Mouse (Mus musculus) lung, postnatal 0 days (tissue): ENCODE results near the gene Ppih. TPM values are rescaled to one million over a fixed set of nuclear protein-coding genes. Genes with fewer than 3 reads are reported as not detected.

ENCODE experiments used
- ATAC-seq: fragments of 200-750 bp; cut with Nextera tagmentation; 2 replicates; pipeline ENCODE4 v1.8.0; 2017; ENCODE audit warnings: moderate library complexity
- DNase-seq: peaks from one replicate; pipeline ENCODE4 v3.0.0-alpha.2; 2016; ENCODE audit warnings: low spot score
- H3K27ac ChIP-seq: fragments of 300-500 bp; sonication (generic); 2 replicates; pipeline ENCODE4 v1.5.1; 2014; ENCODE audit warnings: antibody characterized with exemption, mild to moderate bottlenecking, low read length, mixed read lengths
- H3K27me3 ChIP-seq: fragments of 300-500 bp; sonication (generic); replicated peaks from 2 replicates; pipeline ENCODE4 v1.6.1; 2014; ENCODE audit warnings: low read length, mixed read lengths; ENCODE audit not compliant: insufficient read depth
- H3K36me3 ChIP-seq: fragments of 300-500 bp; sonication (generic); 2 replicates; pipeline ENCODE4 v1.6.1; 2014; ENCODE audit warnings: low read length, mixed read lengths; ENCODE audit not compliant: insufficient read depth
- H3K4me1 ChIP-seq: fragments of 300-500 bp; sonication (generic); 2 replicates; pipeline ENCODE4 v1.6.1; 2014; ENCODE audit warnings: antibody characterized with exemption, low read depth, low read length, mixed read lengths; ENCODE audit not compliant: insufficient read depth
- H3K4me2 ChIP-seq: fragments of 300-500 bp; sonication (generic); replicated peaks from 2 replicates; pipeline ENCODE4 v1.6.1; 2014; ENCODE audit warnings: low read depth, mild to moderate bottlenecking, low read length, moderate library complexity, mixed read lengths
- H3K4me3 ChIP-seq: fragments of 300-500 bp; sonication (generic); 2 replicates; pipeline ENCODE4 v1.5.1; 2014; ENCODE audit warnings: low read depth, low read length
- H3K9ac ChIP-seq: fragments of 300-500 bp; sonication (generic); replicated peaks from 2 replicates; pipeline ENCODE4 v1.6.1; 2014; ENCODE audit warnings: low read depth, mild to moderate bottlenecking
- H3K9me3 ChIP-seq: fragments of 300-500 bp; sonication (generic); 2 replicates; pipeline ENCODE4 v1.6.1; 2016; ENCODE audit warnings: low read length, mixed read lengths
- CTCF ChIP-seq: IDR thresholded peaks from 2 replicates; pipeline ENCODE4 v1.5.1; 2016; ENCODE audit warnings: antibody characterized with exemption, mild to moderate bottlenecking
- EP300 ChIP-seq: IDR thresholded peaks from 2 replicates; pipeline ENCODE4 v1.6.1; 2016; ENCODE audit warnings: antibody characterized with exemption, mild to moderate bottlenecking, control low read depth
- WGBS: fragments of 180-500 bp; shearing (Covaris S2); extraction: QIAGEN DNeasy Blood & Tissue Kit; methylation state at CpG from one replicate; pipeline ENCODE4 v1.1.7; 2014; 5-methylcytosine and 5-hydroxymethylcytosine counted together
- polyA plus RNA-seq: library from polyadenylated mRNA; unstranded; fragments of >200 nt; fragmentation: Nextera tagmentation; extraction: Ambion mirVana; gene quantifications from 2 replicates; pipeline ENCODE4 v1.2.1, GENCODE M21; 2015

The Ppih gene
- polyA plus RNA-seq, 1 experiment from 2014 or later, result 25.7 TPM

- H3K4me2 ChIP-seq, result no peak overlapping the region
- ATAC-seq, result no peak
- no peaks in the 10 kb centered on the region for H3K36me3 ChIP-seq
- no peaks in the 10 kb centered on the region for H3K27me3 ChIP-seq
- 89% methylated on average over 6 of the region's 6 CpGs for WGBS
- no peaks in the 10 kb centered on the region for H3K4me1 ChIP-seq
- DNase-seq, result no peak
- no peaks in the 10 kb centered on the region for H3K9me3 ChIP-seq
- TF ChIP-seq CTCF, result no peak
- no peak for TF ChIP-seq EP300
- no peak overlapping the region for H3K27ac ChIP-seq
- no peak overlapping the region for H3K9ac ChIP-seq
- no peak overlapping the region for H3K4me3 ChIP-seq
Observed at GRCm38 (mm10) chr4:119345508-119345907, 25.2 kb upstream of the Ppih start.

DNA sequence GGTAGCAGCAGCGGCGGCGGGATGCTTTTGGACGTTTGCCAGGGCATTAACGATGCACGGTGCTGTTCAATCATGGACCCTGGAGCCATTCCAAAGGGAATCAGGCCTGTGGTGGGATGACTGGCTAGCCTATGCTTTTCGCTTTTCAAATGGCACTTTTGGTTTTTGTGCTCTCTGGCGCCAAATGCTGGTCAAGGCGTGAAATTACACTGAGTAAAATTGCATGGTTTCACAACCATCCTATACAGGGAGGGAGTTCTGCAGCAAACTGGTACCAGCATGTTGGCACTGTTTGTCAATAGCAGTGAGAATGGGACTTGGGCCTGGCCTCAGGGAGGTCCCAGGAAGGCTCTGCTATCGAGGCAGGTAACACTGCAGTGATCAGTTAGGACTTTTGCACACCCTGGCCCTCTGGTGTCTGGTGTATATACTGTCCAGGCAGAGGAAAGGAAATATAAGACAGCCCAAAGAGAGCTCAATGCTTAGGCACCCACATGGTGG lies 18.6 kb upstream of the Ppih start:
- H3K4me3 ChIP-seq, result no peak overlapping the region
- H3K27me3 ChIP-seq, result no peaks in the 10 kb centered on the region
- DNase-seq (peak; percentile 71), ATAC-seq (peak; percentile 43)
- H3K4me2 ChIP-seq, result no peak overlapping the region
- TF ChIP-seq EP300, result no peak
- TF ChIP-seq CTCF, result peak; percentile 90
- H3K9me3 ChIP-seq, result no peaks in the 10 kb centered on the region
- H3K9ac ChIP-seq, result no peak overlapping the region
- WGBS, result 2% methylated on average over 10 of the region's 10 CpGs
- H3K27ac ChIP-seq, result no peak overlapping the region
- no peaks in the 10 kb centered on the region for H3K36me3 ChIP-seq
- no peaks in the 10 kb centered on the region for H3K4me1 ChIP-seq

- no peak overlapping the region for H3K27ac ChIP-seq
- 48% methylated on average over 4 of the region's 4 CpGs for WGBS
- no peak for DNase-seq
- ATAC-seq, result no peak
- H3K9ac ChIP-seq, result no peak overlapping the region
- H3K27me3 ChIP-seq, result no peaks in the 10 kb centered on the region
- no peaks in the 10 kb centered on the region for H3K4me1 ChIP-seq
- H3K4me3 ChIP-seq, result no peak overlapping the region
- H3K36me3 ChIP-seq, result no peaks in the 10 kb centered on the region
- TF ChIP-seq CTCF, result no peak
- no peak for TF ChIP-seq EP300
- no peak overlapping the region for H3K4me2 ChIP-seq
- H3K9me3 ChIP-seq, result no peaks in the 10 kb centered on the region
Observed at GRCm38 (mm10) chr4:119338422-119338821, 18.1 kb upstream of the Ppih start.

DNA sequence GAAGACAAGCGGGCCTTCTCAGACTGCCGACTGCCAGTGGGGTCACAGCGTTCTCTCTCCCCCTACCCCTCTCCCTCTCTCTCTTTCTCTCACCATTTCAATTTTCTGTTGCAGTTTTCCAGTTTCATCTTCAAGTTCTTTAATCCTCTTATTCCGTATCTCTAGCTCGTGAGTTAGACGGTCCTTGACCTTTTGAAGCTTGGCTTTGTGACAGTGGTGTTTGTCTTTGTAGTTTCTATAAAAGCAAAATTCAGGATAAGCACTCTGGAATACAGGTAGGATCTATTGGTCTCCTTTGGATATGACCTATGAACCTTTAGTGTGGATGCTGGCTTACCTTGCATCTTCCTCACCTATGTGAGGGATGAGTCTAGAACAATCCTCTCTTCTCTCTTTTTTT lies 13.1 kb upstream of the Ppih start:
- no peaks in the 10 kb centered on the region for H3K27me3 ChIP-seq
- no peak overlapping the region for H3K9ac ChIP-seq
- H3K4me2 ChIP-seq, result no peak overlapping the region
- no peak overlapping the region for H3K4me3 ChIP-seq
- H3K9me3 ChIP-seq, result no peaks in the 10 kb centered on the region
- 64% methylated on average over 6 of the region's 6 CpGs for WGBS
- DNase-seq (no peak), ATAC-seq (no peak)
- no peaks in the 10 kb centered on the region for H3K4me1 ChIP-seq
- TF ChIP-seq CTCF (no peak), EP300 (no peak)
- H3K36me3 ChIP-seq, result no peaks in the 10 kb centered on the region
- no peak overlapping the region for H3K27ac ChIP-seq

DNA sequence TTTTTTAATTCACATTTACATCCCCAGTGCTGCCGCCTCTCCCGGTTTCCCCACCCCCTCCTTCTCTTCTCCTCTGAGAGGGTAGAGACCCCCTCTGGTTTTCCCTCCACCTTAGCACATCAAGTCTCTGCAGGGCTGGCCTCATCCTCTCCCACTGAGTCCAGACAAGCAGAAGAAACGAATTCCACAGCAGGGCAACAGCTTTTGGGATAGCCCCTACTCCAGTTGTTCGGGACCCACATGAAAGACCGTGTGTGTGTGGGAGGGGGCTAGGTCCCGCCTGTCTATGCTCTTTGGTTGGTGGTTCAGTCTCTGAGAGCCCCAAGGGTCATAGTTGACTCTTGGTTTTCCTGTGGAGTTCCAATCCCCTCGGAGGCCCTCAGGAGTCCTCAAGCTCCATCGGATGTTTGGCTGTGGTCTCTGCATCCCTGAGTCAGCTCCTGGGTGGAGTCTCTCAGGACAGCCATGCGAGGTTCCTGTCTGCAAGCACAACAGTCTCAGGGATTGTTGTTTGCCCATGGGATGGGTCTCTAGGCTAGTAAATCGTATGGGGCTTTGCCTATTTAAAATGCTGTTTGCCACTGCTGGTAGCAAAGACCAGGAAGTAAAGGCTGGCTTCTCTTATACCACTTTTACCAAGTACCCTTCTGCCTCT lies 677 bp upstream of the Ppih start:
- DNase-seq (no peak), ATAC-seq (0 out of 2 replicates have a peak, but pooled peaks have one; percentile 6)
- Histone ChIP-seq H3K9ac (no peak overlapping the region), H3K27ac (0 out of 2 replicates have a peak overlapping the region, but pooled peaks have one; percentile 43), H3K4me1 (peaks cover 7% of the 10 kb centered on the region; the same call in 1 of the 2 replicates), H3K4me3 (peak overlapping the region; percentile 72), H3K36me3 (0 out of 2 replicates have a peak, but pooled peaks cover 8% of the 10 kb centered on the region), H3K27me3 (no peaks in the 10 kb centered on the region), H3K4me2 (peak overlapping the region; percentile 93), H3K9me3 (no peaks in the 10 kb centered on the region)
- WGBS, result 32% methylated on average over 10 of the region's 10 CpGs
- TF ChIP-seq CTCF (no peak), EP300 (no peak)

- WGBS, result 83% methylated on average over 1 of the region's 1 CpGs
- H3K27me3 ChIP-seq, result no peaks in the 10 kb centered on the region
- no peak for ATAC-seq
- no peak for DNase-seq
- no peaks in the 10 kb centered on the region for H3K4me1 ChIP-seq
- no peak overlapping the region for H3K4me3 ChIP-seq
- no peaks in the 10 kb centered on the region for H3K9me3 ChIP-seq
- H3K36me3 ChIP-seq, result peaks cover 22% of the 10 kb centered on the region; the same call in 1 of the 2 replicates
- H3K27ac ChIP-seq, result no peak overlapping the region
- H3K9ac ChIP-seq, result no peak overlapping the region
- no peak overlapping the region for H3K4me2 ChIP-seq
- TF ChIP-seq EP300 (no peak), CTCF (no peak)
Observed at GRCm38 (mm10) chr4:119313756-119314155, 6.6 kb downstream of the Ppih start.
